Mouse (Mus musculus) kidney, adult 2 months (tissue): ENCODE data around the gene Lgals4. TPM values are rescaled to one million over a fixed set of nuclear protein-coding genes. Genes with fewer than 3 reads are reported as not detected.

Experiments used
- DNase-seq: peaks from one replicate; pipeline ENCODE4 v3.0.0; 2021
- H3K27ac ChIP-seq: fragments of 200-500 bp; 2 replicates; pipeline ENCODE4 v1.5.1; 2012; ENCODE audit warnings: low read depth, low read length, control low read depth, inconsistent platforms; ENCODE audit not compliant: insufficient read depth
- H3K27me3 ChIP-seq: fragments of 200-500 bp; replicated peaks from 2 replicates; pipeline ENCODE4 v1.6.1; 2012; ENCODE audit warnings: mild to moderate bottlenecking, moderate library complexity, low read length, inconsistent platforms; ENCODE audit not compliant: control insufficient read depth, insufficient read depth
- H3K36me3 ChIP-seq: fragments of 200-500 bp; 2 replicates; pipeline ENCODE4 v1.6.1; 2012; ENCODE audit warnings: mild to moderate bottlenecking, moderate library complexity, low read length, inconsistent platforms; ENCODE audit not compliant: control insufficient read depth, insufficient read depth
- H3K4me1 ChIP-seq: fragments of 200-500 bp; 2 replicates; pipeline ENCODE4 v1.6.1; 2011; ENCODE audit warnings: low read length; ENCODE audit not compliant: control insufficient read depth, insufficient read depth
- H3K4me3 ChIP-seq: fragments of 200-500 bp; 2 replicates; pipeline ENCODE4 v1.5.1; 2011; ENCODE audit warnings: mild to moderate bottlenecking, low read depth, low read length, control low read depth; ENCODE audit not compliant: insufficient read depth
- CTCF ChIP-seq: fragments of 200-500 bp; conservative IDR thresholded peaks from 2 replicates; pipeline ENCODE4 v1.5.1; 2011; ENCODE audit warnings: low read depth, mild to moderate bottlenecking, control low read depth, low read length, moderate library complexity, mixed read lengths; ENCODE audit not compliant: insufficient read depth, insufficient read length
- POLR2A ChIP-seq: fragments of 200-500 bp; IDR thresholded peaks from one replicate; pipeline ENCODE4 v1.6.1; 2011; ENCODE audit warnings: low read depth, low read length, control low read depth
- WGBS: fragments of 180-500 bp; shearing (Covaris S2); methylation state at CpG from one replicate; pipeline ENCODE4 v1.1.7; 2018; 5-methylcytosine and 5-hydroxymethylcytosine counted together
- polyA plus RNA-seq: library from polyadenylated mRNA; depleted of rRNA; stranded (reverse); fragments of >200 nt; gene quantifications from 2 replicates; pipeline ENCODE4 v1.2.3, GENCODE M21; 2012

Gene Lgals4
- polyA plus RNA-seq, 1 experiment, result 22.8 TPM

GRCm38 (mm10) chr7:28829821-28830220 lies 3.8 kb upstream of the Lgals4 start:
- no peak overlapping the region for H3K4me3 ChIP-seq
- 78% methylated on average over 8 of the region's 8 CpGs for WGBS
- peak; percentile 64 for DNase-seq

GRCm38 (mm10) chr7:28830981-28831380 lies 2.7 kb upstream of the Lgals4 start:
- Histone ChIP-seq H3K4me3 (no peak overlapping the region), H3K4me1 (peaks cover 8% of the 10 kb centered on the region), H3K27ac (no peak overlapping the region), H3K27me3 (no peaks in the 10 kb centered on the region), H3K36me3 (peaks cover 8% of the 10 kb centered on the region)
- no peak for DNase-seq
- no peak for TF ChIP-seq CTCF
- TF ChIP-seq POLR2A, result no peak
- 88% methylated on average over 5 of the region's 5 CpGs for WGBS

More at GRCm38 (mm10) chr7:28829821-28830220, 3.8 kb upstream of the Lgals4 start:
- Histone ChIP-seq H3K4me1 (peaks cover 8% of the 10 kb centered on the region), H3K27ac (no peak overlapping the region), H3K27me3 (no peaks in the 10 kb centered on the region), H3K36me3 (peaks cover 8% of the 10 kb centered on the region)
- no peak for TF ChIP-seq POLR2A
- no peak for TF ChIP-seq CTCF

GRCm38 (mm10) chr7:28831411-28832125 lies 2.1 kb upstream of the Lgals4 start:
- TF ChIP-seq CTCF (no peak), POLR2A (no peak)

GRCm38 (mm10) chr7:28832137-28832536 lies 1.5 kb upstream of the Lgals4 start:
- H3K27ac ChIP-seq, result no peak overlapping the region; the same call in 1 of the 2 replicates
- no peak for DNase-seq
- TF ChIP-seq POLR2A, result no peak
- no peak for TF ChIP-seq CTCF
- H3K27me3 ChIP-seq, result no peaks in the 10 kb centered on the region
- H3K4me1 ChIP-seq, result peaks cover 11% of the 10 kb centered on the region
- peaks cover 8% of the 10 kb centered on the region for H3K36me3 ChIP-seq
- 50% methylated on average over 6 of the region's 6 CpGs for WGBS
- no peak overlapping the region for H3K4me3 ChIP-seq

More at GRCm38 (mm10) chr7:28831411-28832125, 2.1 kb upstream of the Lgals4 start:
- peaks cover 8% of the 10 kb centered on the region for H3K36me3 ChIP-seq
- peaks cover 8% of the 10 kb centered on the region for H3K4me1 ChIP-seq
- WGBS, result 79% methylated on average over 17 of the region's 17 CpGs
- H3K27ac ChIP-seq, result no peak overlapping the region
- H3K27me3 ChIP-seq, result no peaks in the 10 kb centered on the region
- DNase-seq, result peak; percentile 17
- H3K4me3 ChIP-seq, result no peak overlapping the region

GRCm38 (mm10) chr7:28836936-28837335 lies 3.3 kb downstream of the Lgals4 start:
- Histone ChIP-seq H3K27ac (no peak overlapping the region), H3K4me1 (peaks cover 9% of the 10 kb centered on the region), H3K36me3 (peaks cover 1% of the 10 kb centered on the region; the same call in 1 of the 2 replicates), H3K27me3 (no peaks in the 10 kb centered on the region), H3K4me3 (no peak overlapping the region)
- WGBS, result 62% methylated on average over 5 of the region's 5 CpGs
- TF ChIP-seq CTCF (no peak), POLR2A (no peak)
- DNase-seq, result peak; percentile 78

- DNase-seq, result no peak
- Histone ChIP-seq H3K36me3 (no peaks in the 10 kb centered on the region), H3K27me3 (no peaks in the 10 kb centered on the region), H3K4me3 (no peak overlapping the region), H3K27ac (no peak overlapping the region), H3K4me1 (peaks cover 5% of the 10 kb centered on the region; the same call in 1 of the 2 replicates)
- TF ChIP-seq POLR2A (no peak), CTCF (no peak)
- 78% methylated on average over 9 of the region's 9 CpGs for WGBS
Measured at GRCm38 (mm10) chr7:28838331-28838730, 4.7 kb downstream of the Lgals4 start.

- TF ChIP-seq CTCF (no peak), POLR2A (no peak)
- no peaks in the 10 kb centered on the region for H3K27me3 ChIP-seq
- H3K4me3 ChIP-seq, result no peak overlapping the region
- DNase-seq, result no peak
- no peak overlapping the region for H3K27ac ChIP-seq
- no peaks in the 10 kb centered on the region for H3K36me3 ChIP-seq
- WGBS, result 25% methylated on average over 1 of the region's 1 CpGs
- H3K4me1 ChIP-seq, result no peaks in the 10 kb centered on the region
Measured at GRCm38 (mm10) chr7:28847273-28847672, 13.6 kb downstream of the Lgals4 start.
